Mouse (Mus musculus): ENCODE results near the gene Ccdc121.
A peak's percentile ranks its signal among the peaks of the same experiment; 100 is the strongest.

The Ccdc121 gene

DNA sequence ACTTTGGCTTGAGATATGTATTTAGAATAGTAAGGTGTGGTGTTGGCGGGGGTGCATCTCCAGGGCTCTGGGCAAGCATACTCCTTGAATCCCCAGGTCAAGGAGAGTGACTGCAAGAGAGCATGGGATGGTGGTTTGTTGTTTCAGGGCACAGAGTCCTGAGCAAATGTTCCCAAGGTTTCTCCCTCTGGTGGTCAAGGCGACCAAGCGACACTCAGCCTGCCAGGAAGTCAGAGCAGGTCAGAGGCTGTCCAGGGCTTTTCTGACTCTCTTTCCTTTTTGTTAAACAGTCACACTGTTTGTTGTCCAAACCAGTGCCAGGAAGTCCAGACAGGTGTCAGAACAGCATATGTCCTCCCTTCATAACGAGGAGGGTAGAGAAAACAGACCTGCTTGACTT, at the start of gene Ccdc121:
Gene Ccdc121, minus strand, starts transcription at position 145 of the 400 bp plus-strand sequence.
- DNase-seq (ENCODE audit: low spot score in 2 of 2), result no peak

DNA sequence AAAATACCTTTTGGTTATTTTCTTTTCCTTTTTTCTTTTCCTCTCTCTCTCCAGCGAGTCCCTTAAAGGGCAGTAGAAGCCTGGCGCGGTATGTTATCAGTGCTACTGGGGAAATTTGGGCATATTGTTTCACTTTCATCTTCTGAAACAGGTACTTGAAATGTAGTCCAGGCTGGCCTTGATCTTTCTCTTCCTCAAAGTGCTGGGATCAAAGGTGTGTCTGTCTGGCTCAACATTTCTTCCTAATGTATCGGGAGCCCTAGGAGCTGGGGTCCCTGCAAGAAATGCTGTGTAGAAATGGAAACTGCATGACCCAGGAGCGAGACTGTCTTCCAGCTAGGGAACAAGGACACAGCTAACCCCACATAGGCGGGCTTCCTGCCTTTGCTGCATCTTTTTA, 49.1 kb upstream of the Ccdc121 start:
- no peak for DNase-seq (ENCODE audit: low spot score in 2 of 2)

DNA sequence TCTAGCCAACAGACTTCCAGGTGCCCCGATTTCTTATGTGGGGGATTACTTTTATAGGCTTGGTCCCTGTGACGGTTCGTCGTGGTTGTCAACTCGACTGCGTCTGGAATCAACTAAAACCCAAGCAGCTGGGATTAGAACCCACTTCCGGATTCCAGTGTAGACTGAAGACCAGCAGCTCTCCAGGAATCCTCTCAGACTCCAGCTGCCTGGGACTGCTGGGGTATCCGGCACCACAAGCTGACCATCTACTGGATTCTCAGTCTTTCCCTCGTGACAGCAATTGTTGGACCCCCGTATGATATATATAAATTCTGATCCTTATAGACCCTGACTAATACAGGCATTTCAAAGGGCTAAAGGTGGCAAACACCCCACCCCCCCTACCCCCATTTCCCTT, 48.4 kb upstream of the Ccdc121 start:
- DNase-seq (ENCODE audit: low spot score in 2 of 2), result no peak

DNA sequence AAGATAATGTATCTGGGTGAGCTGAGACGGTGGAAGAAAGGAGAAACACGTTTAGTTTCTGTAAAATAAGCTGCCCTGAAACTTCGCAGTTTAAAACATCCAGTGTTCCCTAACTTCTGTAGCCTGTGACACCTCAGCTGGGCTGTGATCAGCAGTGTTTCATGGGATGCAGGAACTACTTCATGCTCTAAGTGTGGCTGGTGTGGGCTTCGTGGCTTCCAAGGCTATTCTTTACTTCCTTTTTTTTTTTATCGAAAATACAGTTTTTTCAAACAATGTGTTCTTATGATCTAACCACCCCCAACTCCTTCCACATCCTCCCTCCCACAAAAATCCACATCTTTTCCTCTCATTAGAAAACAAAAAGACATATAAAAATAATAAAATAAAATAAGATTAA, 44.2 kb upstream of the Ccdc121 start:
- DNase-seq (ENCODE audit: low spot score in 2 of 2), result no peak

DNA sequence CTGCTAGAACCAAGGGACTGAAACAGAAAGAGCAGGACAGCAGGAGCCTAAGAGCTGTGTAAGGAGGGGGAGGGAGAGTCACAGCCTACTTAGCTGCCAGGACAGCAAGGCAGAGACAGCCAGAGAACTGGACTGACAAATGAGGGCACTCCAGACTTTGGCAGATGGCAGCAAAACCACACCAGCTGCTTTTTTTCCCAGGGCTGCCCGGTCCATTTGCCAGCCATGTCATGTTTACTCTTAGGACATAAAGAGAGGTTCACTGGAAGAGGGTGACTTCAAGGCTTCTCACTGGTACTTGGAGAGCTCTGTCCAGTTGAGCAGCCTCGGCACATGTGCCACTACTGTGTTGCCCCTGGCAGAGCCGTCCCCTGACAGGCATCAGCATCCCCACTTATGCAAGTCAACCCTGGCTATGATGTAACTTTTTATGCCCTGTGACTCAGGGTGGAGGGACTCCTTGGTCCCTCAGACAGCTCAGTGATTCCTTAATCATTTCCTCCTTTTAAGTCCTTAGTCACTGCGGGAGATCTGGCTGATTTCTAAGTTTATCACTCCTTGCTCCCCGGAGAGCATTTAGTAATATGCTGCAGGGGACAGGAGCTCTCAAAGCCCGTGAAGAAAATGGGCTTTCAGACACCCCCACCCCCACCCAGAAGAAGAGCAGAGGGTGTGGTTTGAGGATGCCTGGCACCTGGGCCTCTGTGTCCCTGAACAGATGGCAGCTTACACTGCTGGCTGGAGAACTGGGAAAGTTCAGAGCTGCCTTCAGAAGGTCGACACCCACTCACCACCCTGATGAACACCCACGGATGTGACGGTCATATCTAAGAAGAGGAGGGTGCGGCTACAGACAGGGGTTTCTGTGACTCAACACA, 41.5 kb upstream of the Ccdc121 start:
- no peak for DNase-seq (ENCODE audit: low spot score in 2 of 2)

DNA sequence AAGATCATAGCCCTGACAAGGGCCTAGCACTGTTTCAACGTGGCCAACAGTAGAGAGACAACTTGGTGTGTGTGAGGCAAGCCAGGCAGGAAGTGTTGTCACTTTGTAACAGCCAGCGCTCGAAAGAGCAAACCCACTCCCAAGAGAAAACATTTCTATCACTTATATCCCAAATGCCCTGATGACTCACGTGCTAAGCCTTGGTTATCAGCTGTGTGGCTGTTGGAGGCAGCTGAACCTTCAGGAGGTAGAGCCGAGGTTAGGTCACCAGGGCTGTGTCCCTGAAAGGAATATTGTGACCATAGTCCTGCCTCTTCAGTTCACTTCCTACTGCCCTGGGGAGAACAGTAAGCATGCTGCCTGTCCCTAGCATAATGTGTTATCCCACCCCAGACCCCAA, 39.6 kb upstream of the Ccdc121 start:
- no peak for DNase-seq (ENCODE audit: low spot score in 2 of 2)

DNA sequence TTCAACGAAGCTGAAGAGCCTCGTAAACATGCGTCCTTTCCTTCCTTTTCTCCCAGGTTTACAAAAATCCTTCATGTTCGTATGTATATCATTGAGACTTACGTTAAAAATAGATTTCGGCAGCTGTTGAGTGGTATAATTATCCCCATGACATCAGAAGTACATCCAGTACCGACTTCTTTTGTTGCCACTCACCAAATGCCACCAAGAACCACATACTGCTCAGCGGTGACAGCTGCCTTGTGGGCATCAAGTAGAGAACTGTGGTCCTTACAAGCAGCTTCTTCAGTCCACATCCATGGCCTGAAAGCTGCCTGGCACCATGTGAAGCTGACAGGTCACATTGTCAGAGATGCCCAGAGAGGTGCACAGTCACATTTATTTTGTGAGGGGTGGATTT, 38.7 kb upstream of the Ccdc121 start:
- no peak for DNase-seq (ENCODE audit: low spot score in 2 of 2)

DNA sequence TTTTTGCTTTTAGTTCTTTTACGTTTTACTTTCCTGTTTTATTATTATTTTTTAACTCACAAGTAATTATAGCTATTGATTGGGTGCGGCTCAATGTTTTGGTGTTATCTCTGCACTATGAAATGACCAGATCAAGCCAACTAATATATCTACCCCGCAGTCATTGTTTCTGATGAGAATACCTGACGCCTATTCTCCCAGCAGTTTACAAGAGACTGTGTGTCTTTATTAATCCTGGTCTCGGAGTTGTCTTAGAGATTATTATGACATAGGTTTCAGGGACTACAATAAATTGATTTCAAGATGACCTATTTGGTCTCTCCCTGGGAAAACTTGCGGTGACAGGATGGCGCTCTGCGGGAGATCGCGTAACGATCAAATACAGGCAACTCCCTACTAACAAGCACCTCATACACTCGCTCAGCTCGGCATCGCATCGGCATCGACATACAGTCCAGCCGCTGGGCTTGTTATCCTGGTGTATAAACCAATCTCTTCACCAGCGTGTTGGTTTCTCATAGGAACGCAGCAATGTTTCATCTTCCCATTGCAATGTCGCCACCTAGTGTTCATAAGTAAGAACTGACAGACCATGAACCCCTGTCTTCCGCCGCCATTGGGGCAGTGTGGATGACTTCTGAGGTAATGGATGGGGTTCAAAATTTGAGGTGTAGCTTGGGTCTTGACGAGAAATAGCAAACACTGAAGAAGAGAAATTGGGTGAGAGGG, 34.0 kb upstream of the Ccdc121 start:
- peak; percentile 47 to 54 for DNase-seq (ENCODE audit: low spot score in 2 of 2)

DNA sequence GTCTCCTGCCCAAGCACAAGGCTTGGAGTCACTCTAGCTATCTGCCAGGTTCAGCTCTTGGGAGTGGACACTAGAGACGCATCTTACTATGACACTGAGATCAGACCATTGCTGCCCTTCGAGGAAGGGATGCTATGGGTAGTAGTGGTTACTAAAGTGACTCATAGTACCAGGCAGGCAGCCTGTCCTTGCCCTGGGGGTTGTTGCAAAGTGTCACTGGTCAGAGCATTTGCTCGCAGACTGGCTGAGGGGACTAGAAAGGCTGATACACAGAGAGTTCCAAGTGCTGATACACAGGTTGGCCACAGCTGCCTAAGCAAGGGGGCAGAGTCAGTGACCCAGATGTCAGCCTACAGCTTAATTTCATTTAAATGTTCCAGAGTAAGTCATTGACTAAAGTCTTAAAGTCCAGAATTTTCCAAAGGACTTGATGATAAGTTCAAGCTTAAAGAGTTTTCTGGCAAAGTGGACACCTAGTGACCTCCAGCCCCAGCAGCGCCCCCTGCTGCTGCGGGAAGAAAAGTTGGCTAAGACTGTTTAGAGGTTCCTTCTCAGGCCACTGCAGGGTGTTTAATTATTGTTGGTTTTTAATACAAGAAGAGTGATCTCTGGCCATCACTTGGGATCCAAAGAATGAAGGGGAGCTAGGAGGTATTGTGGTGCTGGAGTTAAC, 32.6 kb upstream of the Ccdc121 start:
- DNase-seq (ENCODE audit: low spot score in 2 of 2), result no peak

DNA sequence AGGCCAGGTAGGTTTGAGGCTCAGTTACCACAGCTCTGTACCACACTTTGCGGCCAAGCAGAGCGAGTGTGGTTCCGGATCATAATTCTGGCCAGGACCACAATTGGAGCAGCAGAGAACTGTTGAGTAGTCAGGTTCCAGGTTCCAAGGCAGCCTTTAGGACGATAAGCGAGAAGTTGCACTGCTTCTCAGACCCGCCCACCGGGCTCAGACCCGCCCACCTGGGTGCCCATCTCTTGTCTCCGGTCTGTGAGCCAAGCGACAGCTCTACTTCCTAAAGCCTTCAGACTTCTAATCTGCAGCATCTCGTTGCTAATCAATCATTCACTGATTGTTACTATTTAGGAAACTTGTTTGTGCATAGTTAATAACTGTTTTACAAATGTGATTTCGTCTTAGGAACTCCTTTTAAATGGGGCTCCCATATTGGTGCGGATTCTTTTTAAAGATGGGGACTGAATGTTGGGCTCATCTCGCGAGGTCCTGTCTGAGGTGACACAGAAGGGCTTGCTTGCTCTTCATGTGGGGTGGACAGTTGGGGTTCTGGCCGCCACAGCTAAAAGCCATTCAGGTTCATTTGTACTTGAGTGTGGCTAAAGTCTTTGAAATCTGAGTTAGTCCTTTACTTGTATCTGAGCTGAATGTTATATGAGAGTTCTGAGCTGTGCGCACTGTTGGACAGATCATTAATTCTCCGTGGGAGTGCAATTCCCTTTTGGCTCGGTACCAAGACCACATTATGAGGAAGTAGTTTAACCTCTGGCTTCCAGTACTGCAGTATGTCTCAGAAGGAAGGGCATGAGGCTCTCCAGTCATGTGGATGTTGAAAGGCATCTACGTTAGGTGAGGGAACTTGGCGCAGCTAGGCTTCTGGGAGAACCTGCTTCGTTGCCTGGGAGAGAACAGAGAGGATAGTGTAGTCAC, 28.9 kb upstream of the Ccdc121 start:
- no peak for DNase-seq (ENCODE audit: low spot score in 2 of 2)

DNA sequence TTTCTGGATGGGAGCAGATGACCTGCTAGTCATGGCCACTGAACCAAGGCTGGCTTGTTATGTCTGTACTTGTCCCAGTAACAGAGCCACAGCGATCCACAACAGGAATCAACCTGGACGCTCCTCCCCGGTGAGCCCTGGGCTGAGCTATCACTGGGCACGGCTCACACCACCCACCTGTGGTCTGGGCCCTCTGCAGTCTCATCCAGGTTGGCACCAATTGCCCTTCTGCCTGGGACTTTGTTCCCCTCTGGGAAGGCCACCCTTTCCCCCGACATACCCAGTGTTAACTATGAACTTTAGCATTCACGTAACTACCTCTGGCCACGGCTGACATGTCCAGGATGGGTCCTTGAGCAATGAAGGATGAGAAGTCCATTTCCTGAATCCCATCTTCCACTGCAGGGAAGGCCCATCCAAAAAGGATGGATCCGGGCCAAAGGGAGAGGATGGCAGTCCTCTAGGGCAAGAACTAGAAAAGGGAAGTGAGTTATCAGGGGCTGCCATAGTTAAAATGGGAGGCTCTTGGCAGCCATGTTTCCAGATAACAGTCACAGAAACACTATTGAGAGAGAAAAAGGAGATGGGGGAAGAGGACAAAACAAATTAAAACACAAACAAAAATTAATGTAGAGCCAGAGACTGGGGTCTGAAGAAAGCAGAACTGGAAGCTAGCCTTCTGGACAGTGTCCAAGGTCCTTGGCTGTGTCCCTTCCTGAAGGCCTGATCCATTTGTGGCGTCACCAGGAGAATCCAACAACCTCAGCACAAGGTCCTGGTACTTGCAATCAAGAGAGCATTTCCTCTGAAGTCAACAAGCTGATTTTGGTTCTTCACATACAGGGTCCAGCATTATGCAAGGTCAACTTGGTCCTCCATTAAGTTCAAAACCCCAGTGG, 26.6 kb upstream of the Ccdc121 start:
- no peak for DNase-seq (ENCODE audit: low spot score in 2 of 2)

DNA sequence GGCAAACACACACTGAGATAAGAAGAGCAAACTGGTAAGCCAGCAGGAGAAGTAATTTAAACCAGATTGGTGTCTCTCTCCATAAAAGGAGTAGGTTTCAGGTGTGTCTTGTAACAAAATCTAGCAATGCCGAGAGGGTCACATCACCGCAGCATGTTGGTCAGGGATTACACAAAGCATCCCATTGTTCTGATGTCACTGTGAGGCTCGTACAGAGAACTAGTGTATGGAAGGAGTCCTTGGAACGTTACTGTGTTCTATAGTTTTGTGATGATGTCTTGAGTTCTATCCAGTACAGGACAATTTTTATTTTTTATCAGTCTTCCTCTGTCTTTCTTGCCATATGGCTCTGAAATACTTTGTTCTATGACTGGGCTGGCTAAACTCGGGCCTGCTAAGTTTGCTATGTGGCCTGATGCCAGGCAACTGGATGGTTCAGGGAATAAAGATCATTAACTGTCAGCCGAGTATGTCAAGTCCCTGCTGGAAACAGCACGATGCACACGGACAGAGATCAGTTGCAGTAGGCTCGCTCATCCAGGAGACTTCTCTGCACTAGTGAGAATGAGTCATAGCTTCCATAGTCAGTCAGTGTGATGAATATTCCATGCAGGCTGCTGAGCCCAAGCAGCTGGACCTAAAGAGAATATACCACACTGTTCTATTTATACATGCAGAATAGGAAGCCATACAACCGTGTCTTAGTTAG, 24.1 kb upstream of the Ccdc121 start:
- no peak for DNase-seq (ENCODE audit: low spot score in 2 of 2)

DNA sequence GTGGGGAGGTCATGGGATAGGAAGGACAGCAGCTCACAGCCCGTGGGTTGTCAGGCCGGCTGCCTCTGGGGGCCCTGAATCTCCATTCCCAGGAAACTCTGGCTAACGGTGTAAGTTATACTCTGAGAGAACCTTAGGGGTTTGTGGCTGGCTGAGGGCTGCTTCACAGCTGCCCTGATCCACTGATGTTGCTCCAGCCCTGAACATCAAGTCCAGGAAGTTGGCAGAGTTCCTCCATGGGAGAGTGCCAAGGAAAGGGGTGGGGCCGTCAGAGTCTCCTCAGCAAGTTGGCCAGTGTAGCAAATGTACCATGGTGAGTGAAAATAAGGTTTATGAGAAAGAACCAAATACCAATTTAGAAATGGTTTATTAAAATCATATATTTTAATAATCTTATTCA, 18.1 kb upstream of the Ccdc121 start:
- no peak for DNase-seq (ENCODE audit: low spot score in 2 of 2)

DNA sequence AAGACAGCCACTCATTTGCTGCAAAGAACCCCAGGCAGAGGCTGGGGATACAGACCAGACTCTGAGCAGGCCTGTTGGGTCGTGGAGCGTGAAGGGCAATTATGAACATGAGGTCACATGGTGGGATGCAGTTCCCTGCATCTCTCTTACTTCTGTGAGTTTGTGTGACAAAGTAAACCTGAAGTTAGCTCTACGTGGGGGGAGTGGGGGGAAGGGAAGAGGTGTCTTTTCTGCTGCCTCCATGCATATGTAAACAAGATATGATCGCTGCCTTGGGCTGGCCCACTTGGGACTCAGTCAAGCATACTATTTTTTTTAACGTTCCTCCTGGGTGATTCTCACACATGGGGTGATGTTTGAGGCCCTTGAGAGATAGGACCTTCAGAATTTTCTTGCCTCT, 14.7 kb upstream of the Ccdc121 start:
- no peak for DNase-seq (ENCODE audit: low spot score in 2 of 2)

DNA sequence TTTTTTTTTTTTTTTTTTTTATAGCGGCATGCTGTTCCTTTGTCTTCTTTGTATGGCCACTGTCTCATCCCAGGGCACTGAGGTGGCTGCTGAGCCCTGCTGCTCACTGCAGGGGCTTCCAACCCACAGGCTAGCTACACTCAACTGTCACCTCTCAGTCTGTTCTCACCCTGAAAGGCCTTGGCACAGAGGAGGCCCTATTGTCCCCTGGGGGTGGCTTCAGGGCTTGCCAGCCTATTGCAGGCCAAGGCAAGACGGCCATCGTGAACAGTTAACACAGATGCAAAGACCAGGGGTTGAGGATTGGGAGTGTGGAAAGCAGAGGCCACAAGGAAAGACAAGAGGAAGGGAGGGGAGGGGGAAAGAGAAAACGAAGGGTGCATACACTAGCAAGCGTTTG, 12.6 kb upstream of the Ccdc121 start:
- no peak for DNase-seq (ENCODE audit: low spot score in 2 of 2)

DNA sequence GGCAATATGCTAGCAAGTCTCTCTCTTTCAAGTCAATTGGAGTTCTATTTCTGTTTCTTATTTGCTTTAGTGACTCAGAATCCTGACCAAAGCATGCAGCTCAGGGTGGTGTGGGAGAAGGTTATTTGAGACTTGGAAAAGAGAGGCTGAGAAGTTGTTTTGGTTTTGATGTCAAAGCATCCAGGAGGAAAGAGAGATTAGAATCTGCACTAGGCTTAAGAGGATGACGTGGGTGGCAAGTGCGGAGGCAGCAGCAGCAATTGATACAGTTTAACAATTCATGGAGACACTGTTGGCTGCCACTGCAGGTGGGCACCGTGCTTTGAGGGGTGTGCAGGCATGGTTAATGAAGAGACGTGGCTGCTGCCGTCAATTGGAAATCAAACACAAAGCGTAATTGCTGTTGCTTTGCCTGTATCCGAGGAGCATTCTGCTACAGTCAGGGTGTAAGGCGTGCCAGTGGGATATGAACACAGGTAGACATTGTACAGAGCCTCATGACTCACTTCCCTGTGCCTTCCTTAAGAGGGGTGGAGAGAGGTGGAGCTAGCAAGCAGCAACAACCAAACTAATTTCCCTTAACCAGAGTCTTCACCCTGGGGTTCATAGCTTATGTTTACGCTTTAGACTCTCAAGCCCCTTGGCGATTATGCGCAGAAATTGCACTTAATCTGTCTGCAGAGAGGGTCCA, 10.3 kb upstream of the Ccdc121 start:
- DNase-seq (ENCODE audit: low spot score in 2 of 2), result no peak

DNA sequence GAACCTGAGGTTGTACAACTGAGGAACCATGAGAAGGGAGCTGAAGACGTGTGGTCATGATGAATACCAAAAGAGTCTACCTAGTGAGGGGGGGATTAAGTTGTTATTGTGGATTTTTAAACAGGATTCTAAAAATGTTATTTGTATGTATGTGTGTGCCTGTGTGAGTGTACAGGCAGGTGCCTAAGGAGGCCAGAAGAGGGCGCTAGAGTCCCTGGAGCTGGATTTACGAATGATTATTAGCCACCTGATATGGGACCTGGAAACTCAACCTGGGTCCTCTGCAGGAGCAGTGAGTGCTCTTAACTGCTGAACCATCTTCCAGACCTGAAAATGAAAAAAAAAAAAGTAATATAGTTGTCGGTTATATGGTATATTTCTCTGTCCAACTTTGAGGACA, 7.9 kb upstream of the Ccdc121 start:
- DNase-seq (ENCODE audit: low spot score in 2 of 2), result no peak

DNA sequence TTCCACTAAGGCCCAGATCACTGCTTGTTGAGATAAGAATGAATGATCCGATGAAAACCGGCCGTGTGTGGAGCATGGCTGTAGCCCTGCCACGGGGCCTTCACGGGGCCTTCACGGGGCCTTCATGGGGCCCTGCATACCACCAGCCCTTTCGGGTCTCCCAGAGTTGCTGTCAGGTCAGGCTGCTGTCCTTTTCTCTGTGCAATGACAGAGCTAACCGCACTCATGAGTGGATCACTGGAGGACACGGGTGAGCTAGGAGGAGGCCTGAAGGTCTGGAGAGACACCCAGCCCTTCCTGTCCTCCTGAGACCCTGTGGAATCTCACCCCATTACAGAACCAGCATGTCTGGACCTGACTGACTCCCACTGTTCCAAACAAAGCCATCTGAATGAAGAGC, 6.8 kb upstream of the Ccdc121 start:
- DNase-seq (ENCODE audit: low spot score in 2 of 2), result no peak

DNA sequence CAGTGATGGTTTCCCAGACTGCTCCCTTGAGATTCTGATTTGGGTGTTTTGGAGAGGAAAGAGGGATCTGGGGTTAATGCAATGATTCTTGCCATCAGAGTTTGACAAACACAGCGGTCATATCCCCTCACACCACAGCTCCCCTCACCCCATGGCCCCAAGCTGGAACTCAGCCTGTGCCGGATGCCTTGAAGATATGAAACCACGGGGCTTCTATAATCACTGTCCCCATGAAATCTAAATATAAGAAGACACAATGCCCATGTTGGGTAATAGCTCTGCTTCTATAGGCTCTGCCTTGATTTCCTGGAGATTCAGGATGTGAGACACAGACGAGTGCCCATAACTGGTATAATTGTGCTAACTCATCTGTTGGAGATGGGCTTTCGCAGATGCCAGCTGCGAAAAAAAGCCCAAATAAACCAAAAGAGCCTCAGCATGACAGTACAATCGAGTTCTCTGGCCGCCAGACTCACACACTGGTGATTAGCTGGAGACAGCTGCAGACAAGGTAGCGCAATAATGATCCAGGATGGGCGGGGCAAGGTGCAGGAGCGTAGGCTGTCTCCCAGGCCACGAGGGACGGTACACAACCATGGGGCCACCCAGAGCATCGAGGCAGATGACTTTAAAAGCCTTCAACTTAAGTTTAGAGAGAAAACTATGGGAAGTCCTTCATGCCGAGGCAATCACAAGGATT, 1.3 kb upstream of the Ccdc121 start:
- DNase-seq (ENCODE audit: low spot score in 2 of 2), result no peak
